Comparison of ENCODE assay signal across 25 mouse cellular contexts in the genomic region with DNA sequence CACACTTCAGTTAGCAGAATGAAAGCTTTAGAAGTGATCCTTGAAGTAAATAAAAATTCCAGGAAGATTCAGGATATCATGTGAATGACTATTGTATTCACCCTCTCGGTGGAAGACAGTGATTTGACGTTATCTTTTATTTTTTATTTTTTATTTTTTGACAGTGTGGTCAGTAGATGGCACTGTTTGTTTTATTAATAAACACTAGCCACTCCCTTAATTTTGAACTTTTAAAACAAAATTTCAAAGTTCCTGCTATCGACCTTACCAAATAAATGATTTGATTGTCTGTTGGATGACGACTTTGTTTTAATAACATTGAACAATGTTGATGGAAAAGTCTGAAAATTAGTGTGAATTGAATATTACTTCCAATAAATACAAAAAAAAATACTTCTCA.
DNase-seq lines count a peak whose midpoint lies in the region; ATAC-seq and TF ChIP-seq lines count a peak whose summit lies in the region.
"Had no signal": no experiment of that assay in that cellular context is flagged by ENCODE, and none has a peak within 500 bp of the region (broad histone marks: within the 10 kb centered on the region; RNA-seq: fewer than 3 reads in every experiment).

No protein-coding gene starts in this region.

- DNase-seq in heart, adult 2 months, result no peak
- DNase-seq in heart, adult 8-10 months (ENCODE audit: low spot score), result no peak
- peak; percentile 37 for DNase-seq in lung, embryonic 14.5 days
- DNase-seq in lung, adult 18-20 months, result no peak
- DNase-seq in A20 (ENCODE audit: low read depth, low spot score), result peak; percentile 30
- DNase-seq in retina, embryonic 14.5 days (ENCODE audit: low spot score), result peak; percentile 15
- no peak for DNase-seq in urinary bladder, postnatal 4 days (ENCODE audit: low spot score in 2 of 2)
- DNase-seq: adrenal gland, postnatal 25 days; cerebellum, adult 11 months; cerebellum, adult 9-11 months; gastrocnemius, postnatal 25 days; heart, adult 18-20 months; kidney, adult 8-10 months; kidney, postnatal 10 days; liver, postnatal 0 days; lung, postnatal 14 days; right cerebral cortex, postnatal 14 days; thymus, adult 2 months; thymus, postnatal 4 days had no signal

- ATAC-seq in lung, embryonic 14.5 days (ENCODE audit: insufficient read depth), result no peak
- ATAC-seq: intestine, embryonic 15.5 days; liver, postnatal 0 days; midbrain, embryonic 15.5 days had no signal

- intact Hi-C loops in heart, adult 2 months (cut with DNase I), result no loop called here

- 49% methylated on average over 4 of the region's 4 CpGs for WGBS in heart, adult 2 months
- WGBS in lung, embryonic 14.5 days, result 39% methylated on average over 4 of the region's 4 CpGs

- H3K79me2 ChIP-seq in heart, adult 2 months (replicated peaks; ENCODE audit: control insufficient read depth, insufficient read depth, low read length), result no peaks in the 10 kb centered on the region

- TF ChIP-seq CTCF in heart, adult 2 months (IDR thresholded peaks at IDR 0.05), result peak; percentile 21; the same call in 1 of the 2 replicates
- 0 out of 2 replicates have a peak, but pooled peaks have one; percentile 10 for TF ChIP-seq CTCF in lung, embryonic 14.5 days (IDR thresholded peaks at IDR 0.05; ENCODE audit: low read depth)

- no peaks in the 10 kb centered on the region for H3K27me3 ChIP-seq in heart, adult 2 months (ENCODE audit: control insufficient read depth, insufficient read depth, low read length)
- H3K27me3 ChIP-seq in lung, embryonic 14.5 days (ENCODE audit: insufficient read depth, low read length), result no peaks in the 10 kb centered on the region
- H3K27me3 ChIP-seq: embryonic facial prominence, embryonic 15.5 days; hindbrain, embryonic 15.5 days; intestine, embryonic 15.5 days; megakaryocyte, embryonic 14.5 days; midbrain, embryonic 15.5 days had no signal

- TF ChIP-seq POLR2A in heart, adult 2 months (IDR thresholded peaks at IDR 0.05; ENCODE audit: insufficient read depth, low read depth, low read length), result no peak

- no peak overlapping the region for H3K4me2 ChIP-seq in lung, embryonic 14.5 days
- H3K4me2 ChIP-seq: embryonic facial prominence, embryonic 15.5 days; hindbrain, embryonic 15.5 days; intestine, embryonic 15.5 days; midbrain, embryonic 15.5 days had no signal

- no peaks in the 10 kb centered on the region for H3K9me3 ChIP-seq in lung, embryonic 14.5 days (ENCODE audit: low read depth, low read length)
- H3K9me3 ChIP-seq: embryonic facial prominence, embryonic 15.5 days; hindbrain, embryonic 15.5 days; intestine, embryonic 15.5 days; megakaryocyte, embryonic 14.5 days; midbrain, embryonic 15.5 days had no signal

- no peak overlapping the region for H3K4me3 ChIP-seq in heart, adult 2 months
- H3K4me3 ChIP-seq in lung, embryonic 14.5 days (ENCODE audit: low read depth, low read length), result no peak overlapping the region
- H3K4me3 ChIP-seq: embryonic facial prominence, embryonic 15.5 days; hindbrain, embryonic 15.5 days; intestine, embryonic 15.5 days; megakaryocyte, embryonic 14.5 days; midbrain, embryonic 15.5 days had no signal

- TF ChIP-seq EP300 in heart, adult 2 months (IDR thresholded peaks at IDR 0.05; ENCODE audit: insufficient read depth, low read depth, low read length), result no peak

- H3K27ac ChIP-seq in heart, adult 2 months, result no peak overlapping the region
- no peak overlapping the region for H3K27ac ChIP-seq in lung, embryonic 14.5 days (ENCODE audit: low read depth)
- H3K27ac ChIP-seq: embryonic facial prominence, embryonic 15.5 days; hindbrain, embryonic 15.5 days; intestine, embryonic 15.5 days; midbrain, embryonic 15.5 days; stomach, postnatal 0 days had no signal

- H3K4me1 ChIP-seq in heart, adult 2 months (ENCODE audit: control insufficient read depth, insufficient read depth, low read length), result no peaks in the 10 kb centered on the region
- no peaks in the 10 kb centered on the region for H3K4me1 ChIP-seq in lung, embryonic 14.5 days (ENCODE audit: insufficient read depth)
- H3K4me1 ChIP-seq: embryonic facial prominence, embryonic 15.5 days; hindbrain, embryonic 15.5 days; intestine, embryonic 15.5 days; megakaryocyte, embryonic 14.5 days; midbrain, embryonic 15.5 days had no signal

- H3K9ac ChIP-seq in heart, adult 2 months (ENCODE audit: low read depth, low read length), result no peak overlapping the region
- no peak overlapping the region for H3K9ac ChIP-seq in lung, embryonic 14.5 days
- H3K9ac ChIP-seq: embryonic facial prominence, embryonic 15.5 days; hindbrain, embryonic 15.5 days; intestine, embryonic 15.5 days; liver, postnatal 0 days; midbrain, embryonic 15.5 days had no signal

- no peaks in the 10 kb centered on the region for H3K36me3 ChIP-seq in heart, adult 2 months (ENCODE audit: control insufficient read depth, insufficient read depth, low read length)
- no peaks in the 10 kb centered on the region for H3K36me3 ChIP-seq in lung, embryonic 14.5 days (ENCODE audit: insufficient read depth)
- H3K36me3 ChIP-seq: embryonic facial prominence, embryonic 15.5 days; hindbrain, embryonic 15.5 days; intestine, embryonic 15.5 days; midbrain, embryonic 15.5 days had no signal

Comparison
In these comparisons a context has a peak if more than half of its experiments do, and no peak if none do; other contexts are left out.
1. DNase-seq: peak in lung, embryonic 14.5 days (single experiment), A20 (single experiment) and retina, embryonic 14.5 days (single experiment); none in heart, adult 2 months (0 of 2), heart, adult 8-10 months (single experiment), lung, adult 18-20 months (0 of 2) and urinary bladder, postnatal 4 days (0 of 2).